Mouse (Mus musculus): ENCODE data around the gene Ttl. TPM values are rescaled to one million over a fixed set of nuclear protein-coding genes. Genes with fewer than 3 reads are reported as not detected.

The Ttl gene
- polyA plus RNA-seq (2012; rRNA removed), result 12.0 and 15.9 TPM in 2 replicates

DNA sequence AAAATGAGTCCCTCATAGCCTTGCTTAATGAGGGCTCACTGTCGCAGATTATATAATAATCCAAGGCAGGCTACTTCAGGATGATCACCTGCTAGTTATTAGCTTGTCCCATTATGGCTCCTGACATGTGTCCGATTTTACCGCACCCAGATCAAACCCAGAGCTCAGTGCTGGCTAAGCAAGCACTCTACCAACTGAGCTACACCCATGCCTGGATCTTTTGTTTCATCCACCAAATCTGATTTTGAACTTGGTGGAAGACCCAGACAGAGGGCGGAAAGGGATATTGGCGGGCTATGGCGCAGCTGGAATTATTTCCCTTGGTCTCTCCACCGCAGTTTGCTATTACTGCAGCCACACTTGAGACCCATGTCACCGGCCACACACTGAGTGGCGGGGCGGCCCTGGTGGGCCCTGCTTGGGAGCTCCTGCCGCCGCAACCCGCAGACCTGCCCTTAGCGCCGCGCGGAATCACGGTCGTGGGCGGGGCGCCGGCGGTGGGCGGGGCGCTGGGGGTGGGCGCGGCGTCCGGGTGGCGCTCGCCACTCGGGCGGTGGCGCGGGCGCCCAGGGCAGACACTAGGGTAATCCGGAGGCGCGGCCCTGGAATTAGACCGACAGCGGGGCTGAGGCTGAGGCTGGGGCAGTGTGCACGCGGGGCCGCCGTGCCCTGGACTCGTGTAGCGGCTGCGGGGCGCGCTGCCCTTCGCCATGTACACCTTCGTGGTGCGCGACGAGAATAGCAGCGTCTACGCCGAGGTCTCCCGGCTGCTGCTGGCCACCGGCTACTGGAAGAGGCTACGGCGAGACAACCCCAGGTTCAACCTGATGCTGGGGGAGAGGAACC is at the start of gene Ttl:
Gene Ttl (plus strand): TSS at position 506 of the 846 bp plus-strand sequence.

DNA sequence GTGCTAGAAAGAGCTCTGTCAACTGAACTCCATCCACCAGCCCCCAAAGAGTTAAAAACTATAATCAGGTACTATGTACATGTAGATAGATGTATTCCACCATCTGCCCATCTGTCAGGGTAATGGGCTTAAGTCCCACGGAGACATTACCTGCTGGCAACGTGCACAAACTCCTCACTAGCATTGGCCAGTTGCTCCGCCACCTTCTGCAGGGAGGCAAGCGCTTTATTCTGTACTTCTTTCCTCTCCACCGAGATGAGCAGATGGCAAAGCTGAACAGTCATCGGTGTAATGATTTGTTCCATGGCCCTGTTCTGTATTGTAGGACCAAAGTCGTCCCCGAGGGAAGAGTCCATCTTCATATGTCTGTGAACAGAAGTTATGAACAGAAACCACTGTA is 17.9 kb upstream of the Ttl start, which contains the start of gene Vinac1:
Gene Vinac1 (minus strand): TSS at position 362 of the 400 bp plus-strand sequence.

GRCm38 (mm10) chr2:129100784-129101310 is 35.1 kb downstream of the Ttl start, which contains the start of gene Polr1b:
TSS of gene Polr1b (plus strand) at chr2:129100995.

GRCm38 (mm10) chr2:129129412-129129929 is 63.7 kb downstream of the Ttl start, which contains the start of gene Chchd5:
TSS of gene Chchd5 (plus strand) at chr2:129129700.

Other genes with a start within 250 kb of the Ttl start
- 21.4 and 29.9 TPM in 2 replicates for gene Tmem87b, start 247.8 kb upstream of the Ttl start, polyA plus RNA-seq (2012; rRNA removed)
- 1.2 and 1.7 TPM in 2 replicates for gene Fbln7, start 203.0 kb upstream of the Ttl start, polyA plus RNA-seq (2012; rRNA removed)
- gene Zc3h8, start 121.9 kb upstream of the Ttl start, polyA plus RNA-seq (2012; rRNA removed), result 9.1 and 13.7 TPM in 2 replicates
- 1.1 and 1.6 TPM in 2 replicates for gene Zc3h6, start 98.5 kb upstream of the Ttl start, polyA plus RNA-seq (2012; rRNA removed)
- 15.3 and 18.4 TPM in 2 replicates for gene Gm10762, start 98.2 kb upstream of the Ttl start, polyA plus RNA-seq (2012; rRNA removed)
- gene Vinac1, start 17.8 kb upstream of the Ttl start, polyA plus RNA-seq (2012; rRNA removed), result 0.31 and 0.34 TPM in 2 replicates
- 33.5 and 36.6 TPM in 2 replicates for gene Polr1b, start 35.1 kb downstream of the Ttl start, polyA plus RNA-seq (2012; rRNA removed)
- 21.9 and 26.7 TPM in 2 replicates for gene Chchd5, start 63.8 kb downstream of the Ttl start, polyA plus RNA-seq (2012; rRNA removed)
- gene Slc20a1, start 132.8 kb downstream of the Ttl start, polyA plus RNA-seq (2012; rRNA removed), result 82.3 and 105 TPM in 2 replicates
- 15.4 and 24.7 TPM in 2 replicates for gene Ckap2l, start 231.3 kb downstream of the Ttl start, polyA plus RNA-seq (2012; rRNA removed)
- 0.07 and 0.15 TPM in 2 replicates for gene Il1a, start 244.0 kb downstream of the Ttl start, polyA plus RNA-seq (2012; rRNA removed)

Measured in central nervous system, embryonic 11.5 days (tissue).